ENCODE assay signal across 16 mouse cellular contexts in genomic region chr4:139095406-139095805, GRCm38 (mm10). TPM values are rescaled to one million over a fixed set of nuclear protein-coding genes. Genes with fewer than 3 reads are reported as not detected.
DNase-seq lines count a peak whose midpoint lies in the region; ATAC-seq and TF ChIP-seq lines count a peak whose summit lies in the region.
"Had no signal": no experiment of that assay in that cellular context is flagged by ENCODE, and none has a peak within 500 bp of the region (broad histone marks: within the 10 kb centered on the region; RNA-seq: fewer than 3 reads in every experiment).

No protein-coding gene starts in this region.

- no peaks in the 10 kb centered on the region for H3K36me3 ChIP-seq in intestine, embryonic 16.5 days (ENCODE audit: control insufficient read depth, insufficient read depth, low read length)
- H3K36me3 ChIP-seq in intestine, postnatal 0 days (ENCODE audit: control insufficient read depth, insufficient read depth), result no peaks in the 10 kb centered on the region; the same call in 1 of the 2 replicates
- H3K36me3 ChIP-seq: neural tube, embryonic 13.5 days had no signal

- H3K27me3 ChIP-seq in intestine, embryonic 16.5 days (replicated peaks; ENCODE audit: control insufficient read depth, insufficient read depth, low read length), result no peaks in the 10 kb centered on the region
- H3K27me3 ChIP-seq in intestine, postnatal 0 days (replicated peaks; ENCODE audit: control insufficient read depth, insufficient read depth, low read length), result 0 out of 2 replicates have a peak, but pooled peaks cover 17% of the 10 kb centered on the region

- no peak overlapping the region for H3K4me2 ChIP-seq in intestine, embryonic 16.5 days (ENCODE audit: low read depth, low read length)
- H3K4me2 ChIP-seq in intestine, postnatal 0 days (replicated peaks; ENCODE audit: low read depth), result no peak overlapping the region
- H3K4me2 ChIP-seq: neural tube, embryonic 13.5 days had no signal

- peaks cover 25% of the 10 kb centered on the region for H3K4me1 ChIP-seq in intestine, embryonic 16.5 days (ENCODE audit: control insufficient read depth, insufficient read depth, low read length)
- H3K4me1 ChIP-seq in intestine, postnatal 0 days (replicated peaks; ENCODE audit: control insufficient read depth, insufficient read depth, low read length), result 0 out of 2 replicates have a peak, but pooled peaks cover 8% of the 10 kb centered on the region

- H3K4me3 ChIP-seq in intestine, embryonic 16.5 days (ENCODE audit: low read length), result no peak overlapping the region
- no peak overlapping the region for H3K4me3 ChIP-seq in intestine, postnatal 0 days (ENCODE audit: low read depth, low read length)
- H3K4me3 ChIP-seq: left cerebral cortex, adult 2 months; neural tube, embryonic 13.5 days had no signal

- no peak for ATAC-seq in intestine, embryonic 16.5 days
- no peak for ATAC-seq in intestine, postnatal 0 days
- ATAC-seq: inflammation-experienced regulatory T-cells, adult 6 months; midbrain, embryonic 16.5 days had no signal

- H3K9ac ChIP-seq in intestine, embryonic 16.5 days (ENCODE audit: low read depth, low read length), result no peak overlapping the region
- no peak overlapping the region for H3K9ac ChIP-seq in intestine, postnatal 0 days (ENCODE audit: low read depth, low read length)
- H3K9ac ChIP-seq: neural tube, embryonic 13.5 days had no signal

- H3K27ac ChIP-seq in intestine, embryonic 16.5 days (ENCODE audit: low read length), result peak overlapping the region; percentile 33; the same call in 1 of the 2 replicates
- no peak overlapping the region for H3K27ac ChIP-seq in intestine, postnatal 0 days (ENCODE audit: low read depth, low read length)
- H3K27ac ChIP-seq: left cerebral cortex, adult 2 months; macrophage; neural tube, embryonic 13.5 days had no signal

- no peak for TF ChIP-seq CTCF in intestine, postnatal 0 days (IDR thresholded peaks at IDR 0.05; ENCODE audit: low read depth)

- WGBS in intestine, embryonic 16.5 days, result 29% methylated on average over 1 of the region's 1 CpGs
- WGBS in intestine, postnatal 0 days, result 33% methylated on average over 1 of the region's 1 CpGs

- H3K9me3 ChIP-seq in intestine, embryonic 16.5 days (ENCODE audit: control insufficient read depth, low read length), result no peaks in the 10 kb centered on the region; the same call in 1 of the 2 replicates
- no peaks in the 10 kb centered on the region for H3K9me3 ChIP-seq in intestine, postnatal 0 days (ENCODE audit: control insufficient read depth)
- H3K9me3 ChIP-seq: neural tube, embryonic 13.5 days had no signal

- peak; percentile 78 for DNase-seq in kidney, adult 18-20 months
- peak; percentile 82 for DNase-seq in kidney, postnatal 14 days
- peak; percentile 45 for DNase-seq in lung, postnatal 25 days (ENCODE audit: low spot score)
- no peak for DNase-seq in cerebellum, adult 18-20 months
- DNase-seq in left cerebral cortex, adult 11 months (ENCODE audit: low spot score), result no peak
- DNase-seq in embryo, embryonic 10.5 days (ENCODE audit: low spot score), result no peak
- DNase-seq: liver; right cerebral cortex, adult 18-20 months; thymus, postnatal 36 days had no signal

RNA-seq across cellular contexts. Expression of gene Nbl1, which starts 2.6 kb away (rescaled TPM):
- 38.9 and 43.3 TPM in 2 replicates for polyA plus RNA-seq in intestine, embryonic 16.5 days (2015; fragmentation: Nextera tagmentation; extraction: Ambion mirVana)
- polyA plus RNA-seq in intestine, postnatal 0 days (2015; fragmentation: Nextera tagmentation; extraction: Ambion mirVana), result 37.6 and 39.9 TPM in 2 replicates

RNA-seq across cellular contexts. Expression of gene Htr6, which starts 20.0 kb away (rescaled TPM):
- 0.05 TPM in 1 of 2 replicates, not detected in the other for polyA plus RNA-seq in intestine, embryonic 16.5 days (2015; fragmentation: Nextera tagmentation; extraction: Ambion mirVana)
- 0.08 TPM in 1 of 2 replicates, not detected in the other for polyA plus RNA-seq in intestine, postnatal 0 days (2015; fragmentation: Nextera tagmentation; extraction: Ambion mirVana)
- polyA plus RNA-seq: inflammation-experienced regulatory T-cells, adult 6 months; macrophage had no signal

RNA-seq across cellular contexts. Expression of gene Minos1, which starts 35.5 kb away (rescaled TPM):
- 658 and 660 TPM in 2 replicates for polyA plus RNA-seq in intestine, embryonic 16.5 days (2015; fragmentation: Nextera tagmentation; extraction: Ambion mirVana)
- 820 and 852 TPM in 2 replicates for polyA plus RNA-seq in intestine, postnatal 0 days (2015; fragmentation: Nextera tagmentation; extraction: Ambion mirVana)

Comparison
In these comparisons a context has a peak if more than half of its experiments do, and no peak if none do; other contexts are left out.
1. DNase-seq: peak in kidney, adult 18-20 months (single experiment), kidney, postnatal 14 days (single experiment) and lung, postnatal 25 days (single experiment); none in cerebellum, adult 18-20 months (0 of 2), left cerebral cortex, adult 11 months (single experiment) and embryo, embryonic 10.5 days (single experiment).